In genomic region chr10:68356973-68357372, GRCm38 (mm10) we compare ENCODE assay signal across 8 mouse cellular contexts.
DNase-seq lines count a peak whose midpoint lies in the region; ATAC-seq and TF ChIP-seq lines count a peak whose summit lies in the region.

No protein-coding gene starts in this region.

- peak; percentile 55 for TF ChIP-seq CTCF in kidney, adult 2 months (conservative IDR thresholded peaks at IDR 0.05; ENCODE audit: insufficient read depth, insufficient read length, low read depth, low read length)

- no peaks in the 10 kb centered on the region for H3K9me3 ChIP-seq in heart, embryonic 16.5 days (replicated peaks; ENCODE audit: control insufficient read depth, low read length)
- no peaks in the 10 kb centered on the region for H3K9me3 ChIP-seq in heart, embryonic 11.5 days (replicated peaks; ENCODE audit: control insufficient read depth, low read length)

- no peak for ATAC-seq in heart, embryonic 16.5 days (replicated peaks; ENCODE audit: extremely low read depth, insufficient read depth, low FRiP score)
- no peak for ATAC-seq in heart, embryonic 11.5 days (replicated peaks; ENCODE audit: insufficient number of reproducible peaks, low FRiP score, low TSS enrichment)

- no peak overlapping the region for H3K4me3 ChIP-seq in heart, embryonic 16.5 days (ENCODE audit: low read length)
- H3K4me3 ChIP-seq in heart, embryonic 11.5 days (ENCODE audit: low read depth, low read length), result no peak overlapping the region
- no peak overlapping the region for H3K4me3 ChIP-seq in kidney, adult 2 months (ENCODE audit: insufficient read depth, low read depth, low read length)

- TF ChIP-seq POLR2A in kidney, adult 2 months (IDR thresholded peaks at IDR 0.05; ENCODE audit: low read depth, low read length), result no peak

- no peaks in the 10 kb centered on the region for H3K27me3 ChIP-seq in heart, embryonic 16.5 days (ENCODE audit: control insufficient read depth, insufficient read depth, low read length)
- H3K27me3 ChIP-seq in heart, embryonic 11.5 days (ENCODE audit: control insufficient read depth, insufficient read depth, low read length), result no peaks in the 10 kb centered on the region
- H3K27me3 ChIP-seq in kidney, adult 2 months (replicated peaks; ENCODE audit: control insufficient read depth, insufficient read depth, low read length), result no peaks in the 10 kb centered on the region

- DNase-seq in 3T3-L1 (ENCODE audit: low read depth, low spot score) (peak; percentile 70), ZHBTc4 (ENCODE audit: low read depth, low spot score) (peak; percentile 69)
- peak; percentile 70 for DNase-seq in kidney, adult 2 months
- peak; percentile 62 for DNase-seq in lung, postnatal 36 days
- DNase-seq in cerebellum, adult 8-10 months, result no peak
- no peak for DNase-seq in gastrocnemius, postnatal 25 days

- H3K4me1 ChIP-seq in heart, embryonic 16.5 days (ENCODE audit: control insufficient read depth, insufficient read depth, low read length), result peaks cover 7% of the 10 kb centered on the region; the same call in 1 of the 2 replicates
- 0 out of 2 replicates have a peak, but pooled peaks cover 2% of the 10 kb centered on the region for H3K4me1 ChIP-seq in heart, embryonic 11.5 days (ENCODE audit: control insufficient read depth, insufficient read depth, low read length)
- H3K4me1 ChIP-seq in kidney, adult 2 months (ENCODE audit: control insufficient read depth, insufficient read depth, low read length), result peaks cover 11% of the 10 kb centered on the region

- no peaks in the 10 kb centered on the region for H3K36me3 ChIP-seq in heart, embryonic 16.5 days (ENCODE audit: control insufficient read depth, insufficient read depth)
- H3K36me3 ChIP-seq in heart, embryonic 11.5 days (ENCODE audit: control insufficient read depth, insufficient read depth, low read length), result no peaks in the 10 kb centered on the region
- H3K36me3 ChIP-seq in kidney, adult 2 months (ENCODE audit: control insufficient read depth, insufficient read depth, low read length), result no peaks in the 10 kb centered on the region

- H3K4me2 ChIP-seq in heart, embryonic 16.5 days (ENCODE audit: low read depth, low read length), result no peak overlapping the region
- no peak overlapping the region for H3K4me2 ChIP-seq in heart, embryonic 11.5 days

- peak overlapping the region; percentile 10; the same call in 1 of the 2 replicates for H3K27ac ChIP-seq in heart, embryonic 16.5 days (ENCODE audit: low read length)
- no peak overlapping the region for H3K27ac ChIP-seq in heart, embryonic 11.5 days (ENCODE audit: low read depth, low read length)
- no peak overlapping the region for H3K27ac ChIP-seq in kidney, adult 2 months (ENCODE audit: insufficient read depth, low read depth, low read length)

- H3K9ac ChIP-seq in heart, embryonic 16.5 days (ENCODE audit: low read length), result no peak overlapping the region
- no peak overlapping the region for H3K9ac ChIP-seq in heart, embryonic 11.5 days (ENCODE audit: low read depth, low read length)

- WGBS in heart, embryonic 16.5 days, result 67% methylated on average over 6 of the region's 6 CpGs
- 71% methylated on average over 6 of the region's 6 CpGs for WGBS in heart, embryonic 11.5 days (ENCODE audit: insufficient replicate concordance)
- 22% methylated on average over 6 of the region's 6 CpGs for WGBS in kidney, adult 2 months

Comparison
In these comparisons a context has a peak if more than half of its experiments do, and no peak if none do; other contexts are left out.
1. DNase-seq: peak in 3T3-L1 (single experiment), ZHBTc4 (single experiment), kidney, adult 2 months (single experiment) and lung, postnatal 36 days (single experiment); none in cerebellum, adult 8-10 months (single experiment) and gastrocnemius, postnatal 25 days (single experiment).